Mouse (Mus musculus): ENCODE results near the gene Serf2.

The Serf2 gene

DNA sequence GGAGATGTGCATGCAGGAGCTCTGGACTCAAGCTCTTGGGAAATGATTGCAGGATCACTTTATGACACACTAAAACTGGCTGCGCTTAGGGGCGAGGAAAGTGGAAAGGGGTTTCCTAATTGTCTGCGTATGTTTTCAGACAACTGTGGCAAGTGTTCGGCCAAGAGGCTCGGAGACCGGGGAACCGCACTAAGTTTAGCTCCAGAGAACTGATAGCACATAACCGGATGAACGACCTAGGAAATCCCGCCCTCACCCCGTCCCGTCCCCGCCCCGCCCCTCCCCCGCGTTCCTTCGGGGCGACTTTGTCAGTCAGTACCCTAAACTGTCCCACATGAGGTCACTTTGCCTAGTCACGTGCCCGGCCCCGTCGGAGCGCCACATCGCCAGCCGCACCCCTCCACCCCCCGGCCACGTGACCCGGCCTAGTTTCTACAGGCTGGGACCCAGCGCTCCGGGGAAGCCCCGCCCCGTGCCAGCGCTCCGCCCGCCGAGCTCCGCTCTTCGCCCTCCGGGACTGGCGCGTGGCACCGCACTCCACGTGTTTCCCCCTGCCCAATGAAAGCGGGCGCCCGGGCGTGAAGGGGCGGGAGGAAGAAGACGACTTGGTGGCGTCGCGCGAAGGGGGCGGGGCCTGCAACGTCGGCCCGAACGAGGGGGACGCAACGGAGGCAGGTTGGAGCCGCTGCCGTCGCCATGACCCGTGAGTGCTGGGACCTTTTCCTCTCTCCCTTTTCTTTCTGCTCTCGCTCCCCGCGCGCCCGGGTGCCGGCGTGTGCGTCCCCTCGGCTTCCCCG lies at the start of gene Serf2:
Gene Serf2 (plus strand): TSS at position 457 of the 797 bp plus-strand sequence.
- peak; percentile 99 for DNase-seq (ENCODE audit: low spot score)

DNA sequence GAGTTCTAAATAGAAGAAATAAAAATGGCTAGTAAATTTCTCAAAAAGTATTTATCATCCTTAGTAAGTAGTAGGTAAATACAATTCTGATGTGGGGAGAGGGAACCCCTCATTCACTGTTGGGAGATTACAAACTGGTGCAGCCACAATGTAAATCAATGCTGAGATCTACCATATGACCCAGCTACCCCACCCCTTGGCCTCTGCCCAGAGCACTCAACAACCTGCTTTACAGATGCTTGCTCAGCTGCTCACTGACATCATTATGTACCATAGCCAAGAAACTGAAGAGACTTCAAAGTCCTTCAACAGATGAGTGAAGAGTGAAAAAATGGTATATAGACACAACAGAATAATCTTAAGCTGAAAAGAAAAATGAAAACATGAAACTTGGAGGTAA lies 45.7 kb upstream of the Serf2 start:
- no peak for DNase-seq (ENCODE audit: low spot score)

DNA sequence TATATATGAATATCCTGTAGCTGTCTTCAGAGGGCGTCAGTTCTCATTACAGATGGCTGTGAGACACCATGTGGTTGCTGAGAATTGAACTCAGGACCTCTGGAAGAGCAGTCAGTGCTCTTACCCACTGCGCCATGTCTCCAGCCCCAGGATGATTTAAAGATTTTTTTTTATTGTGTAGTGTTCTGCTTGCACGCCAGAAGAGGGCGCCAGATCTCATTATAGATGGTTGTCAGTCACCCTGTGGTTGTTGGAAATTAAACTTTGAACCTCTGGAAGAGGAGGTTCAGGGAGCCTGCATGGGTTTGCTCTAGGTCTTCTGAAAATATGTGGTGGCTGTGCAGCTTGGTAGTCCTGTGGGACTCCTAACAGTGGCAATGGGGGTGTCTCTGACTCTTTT lies 40.8 kb upstream of the Serf2 start:
- DNase-seq (ENCODE audit: low spot score), result no peak

DNA sequence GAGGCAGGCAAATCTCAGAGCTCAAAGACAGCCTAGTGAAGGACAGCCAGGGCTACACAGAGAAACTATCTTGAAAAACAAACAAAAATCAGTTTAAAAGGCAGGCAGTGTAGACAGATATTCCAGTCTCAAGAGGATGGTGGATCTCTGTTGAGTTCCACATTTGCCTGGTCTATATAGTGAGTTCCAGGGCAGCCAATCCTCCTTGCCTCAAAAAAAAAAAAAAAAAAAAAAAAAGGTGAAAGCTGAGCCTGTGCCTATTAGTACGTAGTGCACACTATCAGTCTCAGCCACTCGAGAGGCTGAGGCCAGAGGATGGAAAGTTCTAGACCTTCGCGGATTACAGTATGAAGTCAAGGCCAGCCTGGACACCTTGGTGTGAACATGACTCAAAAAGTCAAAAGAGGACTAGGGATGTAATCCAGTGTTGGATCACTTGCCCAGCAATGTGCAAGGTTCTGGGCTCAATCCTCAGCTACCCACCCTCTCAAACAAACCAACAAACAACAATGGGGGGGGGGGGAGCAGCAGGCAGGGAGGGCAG lies 36.1 kb upstream of the Serf2 start:
- DNase-seq (ENCODE audit: low spot score), result no peak

DNA sequence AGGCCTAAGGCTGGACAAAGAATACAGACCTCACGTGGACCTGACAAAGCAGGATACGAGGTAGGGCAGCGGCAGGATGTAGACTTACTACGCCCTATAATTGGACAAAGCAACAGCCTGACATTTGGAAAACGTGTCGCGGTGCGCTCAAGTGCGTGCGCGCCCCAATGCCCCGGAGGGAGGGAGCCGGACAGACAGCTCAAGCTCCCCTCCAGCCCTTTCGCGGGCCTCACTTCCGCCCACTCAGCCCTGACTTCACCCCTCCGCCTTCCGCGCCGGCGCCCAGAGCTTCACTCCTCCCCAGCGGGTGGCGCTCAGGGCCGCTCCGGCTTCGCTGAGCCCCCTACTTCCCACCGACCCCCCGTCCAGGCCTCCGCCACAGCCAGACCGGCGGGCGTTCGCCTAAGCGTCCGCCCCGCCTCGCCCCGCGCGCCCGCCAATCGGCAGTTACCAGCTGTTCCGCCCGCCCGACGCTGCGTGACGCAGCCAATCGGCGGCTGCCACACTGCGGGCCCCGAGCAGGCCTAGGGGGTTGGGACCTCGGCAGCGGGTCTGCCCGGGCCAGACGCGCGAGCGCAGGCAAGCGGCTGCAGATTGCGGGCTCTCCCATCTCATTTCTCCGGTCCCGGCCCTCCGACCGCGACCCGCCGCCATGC lies 35.5 kb upstream of the Serf2 start, which contains the start of the genes Pdia3 and Catsper2:
Gene Pdia3 (plus strand): TSS at position 389 of the 656 bp plus-strand sequence.
Gene Catsper2 (minus strand): TSS at position 406 of the 656 bp plus-strand sequence.
- peak; percentile 89 for DNase-seq (ENCODE audit: low spot score)

DNA sequence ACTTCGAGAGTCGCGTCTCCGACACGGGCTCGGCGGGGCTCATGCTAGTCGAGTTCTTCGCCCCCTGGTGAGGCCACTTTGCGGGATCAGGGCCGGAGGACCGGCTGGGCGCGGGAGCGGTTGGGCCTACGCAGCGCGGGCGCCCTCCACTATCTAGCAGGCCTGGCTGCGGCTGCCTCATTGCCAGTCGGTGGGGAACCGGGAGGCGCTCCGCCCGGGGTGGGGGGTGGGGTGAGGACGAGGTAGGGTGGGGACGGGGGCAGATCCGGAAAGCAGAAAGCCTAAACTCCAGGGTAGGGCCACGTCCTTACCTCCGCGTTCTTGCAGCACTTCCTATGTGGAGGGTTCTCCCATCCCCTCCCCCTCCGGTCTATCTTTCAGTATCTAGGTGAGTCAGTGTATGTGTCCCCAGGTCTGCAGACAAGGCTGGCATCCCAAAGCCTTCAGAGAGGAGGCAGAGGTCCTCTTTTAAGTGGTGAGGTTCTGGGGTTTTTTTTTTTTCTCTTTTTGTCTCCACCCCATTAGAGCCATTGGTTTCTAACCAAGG lies 34.8 kb upstream of the Serf2 start:
- peak; percentile 29 for DNase-seq (ENCODE audit: low spot score)

DNA sequence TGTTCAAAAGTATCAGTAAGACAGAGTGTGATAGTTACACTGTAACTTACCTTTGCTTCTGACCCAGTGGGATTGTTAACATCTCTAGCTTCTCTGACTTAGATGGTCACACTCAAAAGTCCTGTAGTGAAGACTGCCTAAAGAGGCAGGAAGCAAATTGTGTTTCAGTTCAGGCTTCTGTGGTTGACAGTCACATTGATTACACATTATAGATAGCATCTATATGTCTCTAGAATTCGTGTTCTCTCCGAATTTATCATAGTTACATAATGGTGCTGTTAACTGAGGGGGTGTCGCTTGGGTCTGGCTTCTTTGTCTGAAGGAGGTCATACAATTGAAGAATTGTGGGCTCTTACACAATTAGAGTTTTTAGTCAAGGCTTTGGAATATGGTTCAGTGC lies 33.9 kb upstream of the Serf2 start:
- DNase-seq (ENCODE audit: low spot score), result no peak

DNA sequence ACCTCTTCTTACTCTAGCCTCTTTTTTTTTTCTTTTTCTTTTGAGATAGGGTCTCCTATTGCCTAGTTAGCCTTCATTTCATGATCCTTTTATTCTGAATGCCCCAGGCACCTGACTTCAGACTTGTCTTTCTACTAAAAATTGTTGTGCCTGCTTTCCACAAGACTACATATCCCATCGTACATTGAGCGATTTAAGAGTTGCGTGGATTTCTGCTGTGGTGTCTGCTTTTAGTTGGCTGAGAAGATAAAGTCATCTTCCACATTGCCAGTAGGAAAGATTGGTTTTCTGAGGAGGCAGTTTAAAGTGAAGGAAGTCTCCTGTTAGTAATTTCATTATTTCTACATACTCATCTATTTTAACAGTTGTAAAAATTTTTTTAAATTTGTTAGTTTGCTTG lies 33.4 kb upstream of the Serf2 start:
- DNase-seq (ENCODE audit: low spot score), result no peak

DNA sequence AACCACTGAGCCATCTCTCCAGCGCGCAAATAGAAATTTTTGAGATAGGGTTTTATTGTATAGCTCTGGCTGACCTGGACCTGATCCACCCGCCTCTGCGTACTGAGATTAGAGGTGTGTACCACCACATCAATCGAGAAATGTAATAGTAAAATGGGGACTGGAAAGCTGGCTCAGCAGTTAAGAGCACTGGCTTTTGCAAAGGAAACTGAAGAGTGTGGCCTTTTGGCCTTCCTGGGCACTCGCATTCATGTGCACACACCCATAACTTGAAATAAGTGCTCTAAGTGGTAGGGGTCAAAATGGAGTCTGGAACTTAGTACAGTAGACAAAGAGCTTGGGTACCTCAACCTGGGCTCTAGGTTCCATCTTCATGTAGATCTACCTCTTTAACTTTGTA lies 32.6 kb upstream of the Serf2 start:
- DNase-seq (ENCODE audit: low spot score), result no peak

DNA sequence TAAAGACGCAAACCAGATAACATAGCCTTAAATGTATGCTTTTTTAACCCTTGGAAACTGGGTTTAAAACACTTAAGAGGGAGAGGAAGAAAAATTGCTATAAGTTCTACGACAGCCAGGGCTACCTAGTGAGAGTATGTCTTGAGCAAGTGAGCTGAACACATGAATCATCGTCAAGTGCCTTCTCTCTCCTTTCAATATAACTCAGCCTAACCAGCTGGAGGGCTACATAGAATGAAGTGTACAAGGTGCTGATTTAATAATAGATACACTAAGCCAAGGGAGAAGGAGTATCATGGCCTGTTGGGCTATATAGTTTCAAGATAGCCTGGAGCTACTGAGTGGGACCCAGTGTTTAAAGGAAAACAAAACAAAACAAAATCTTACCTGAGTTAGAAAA lies 30.5 kb upstream of the Serf2 start:
- no peak for DNase-seq (ENCODE audit: low spot score)

DNA sequence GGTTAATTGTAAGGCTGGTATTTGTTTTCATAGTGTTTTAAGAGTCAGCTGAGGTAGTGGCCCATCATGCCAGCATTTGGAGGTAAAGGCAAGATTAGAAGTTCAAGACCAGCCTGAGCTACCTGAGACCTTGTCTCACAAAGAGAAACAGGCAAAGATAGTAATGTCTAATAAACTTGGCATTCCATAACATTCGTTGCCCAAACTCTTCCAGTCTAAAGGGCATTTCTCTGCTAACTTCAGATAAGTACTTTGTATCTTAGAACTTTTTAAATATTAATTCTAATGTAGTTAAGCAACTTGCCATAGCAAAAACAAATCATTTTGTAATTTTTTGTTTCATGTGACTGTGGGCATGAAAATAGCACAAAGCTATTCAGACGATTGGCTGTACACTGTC lies 25.8 kb upstream of the Serf2 start:
- no peak for DNase-seq (ENCODE audit: low spot score)

DNA sequence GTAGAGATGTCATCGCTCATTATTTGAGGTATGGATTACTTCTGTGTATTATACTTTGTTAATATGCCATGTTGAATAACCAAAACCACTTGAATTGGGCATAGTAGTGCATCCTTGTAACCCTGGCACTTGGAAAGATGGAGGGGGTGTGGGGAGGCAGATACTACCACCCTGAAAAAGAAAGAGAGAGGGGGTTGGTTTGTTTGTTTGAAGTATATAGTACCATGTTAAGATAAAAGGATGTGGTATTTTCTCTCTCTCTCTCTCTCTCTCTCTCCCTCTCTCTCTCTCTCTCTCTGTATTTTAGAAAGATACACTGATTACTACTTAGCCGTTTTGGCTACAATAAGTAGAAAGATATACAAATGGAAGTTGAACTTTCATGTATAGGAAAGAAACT lies 23.1 kb upstream of the Serf2 start:
- DNase-seq (ENCODE audit: low spot score), result no peak

DNA sequence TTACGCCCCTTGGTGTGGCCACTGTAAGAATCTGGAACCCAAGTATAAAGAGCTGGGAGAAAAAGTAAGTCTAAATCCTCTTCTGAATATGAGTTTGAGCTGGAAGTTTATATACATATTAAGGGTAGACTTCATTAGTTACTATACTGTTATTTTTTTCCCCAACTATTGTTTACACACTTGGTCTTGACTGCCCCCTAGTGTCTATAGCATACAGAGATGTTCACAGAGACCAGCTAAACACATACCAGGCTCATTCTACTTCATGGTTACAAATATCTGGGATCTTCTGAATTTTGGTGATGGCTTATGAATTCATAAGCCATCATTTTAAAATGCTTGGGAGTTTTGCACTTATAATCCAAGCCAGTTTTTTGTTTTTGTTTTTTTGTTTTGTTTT lies 14.1 kb upstream of the Serf2 start:
- DNase-seq (ENCODE audit: low spot score), result no peak

DNA sequence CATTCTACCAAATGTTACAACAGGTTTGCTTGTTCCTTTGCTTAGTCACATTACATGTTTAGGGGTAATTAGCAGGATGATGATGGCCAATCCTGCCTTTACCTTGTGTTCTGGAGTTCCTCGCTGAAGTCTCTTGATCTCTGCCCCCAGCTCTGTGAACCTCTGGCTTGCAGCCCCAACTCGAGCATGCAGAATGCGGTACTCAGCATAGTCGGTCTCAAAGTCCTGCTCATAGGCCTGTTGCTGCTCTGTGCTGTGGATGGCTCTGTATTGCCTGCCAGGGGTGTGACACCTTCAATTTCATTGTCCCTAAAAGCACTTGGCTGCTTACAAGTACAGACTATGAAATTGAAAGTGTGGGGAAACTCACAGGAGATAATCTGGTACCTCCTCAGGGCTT lies 9.2 kb upstream of the Serf2 start:
- DNase-seq (ENCODE audit: low spot score), result no peak

DNA sequence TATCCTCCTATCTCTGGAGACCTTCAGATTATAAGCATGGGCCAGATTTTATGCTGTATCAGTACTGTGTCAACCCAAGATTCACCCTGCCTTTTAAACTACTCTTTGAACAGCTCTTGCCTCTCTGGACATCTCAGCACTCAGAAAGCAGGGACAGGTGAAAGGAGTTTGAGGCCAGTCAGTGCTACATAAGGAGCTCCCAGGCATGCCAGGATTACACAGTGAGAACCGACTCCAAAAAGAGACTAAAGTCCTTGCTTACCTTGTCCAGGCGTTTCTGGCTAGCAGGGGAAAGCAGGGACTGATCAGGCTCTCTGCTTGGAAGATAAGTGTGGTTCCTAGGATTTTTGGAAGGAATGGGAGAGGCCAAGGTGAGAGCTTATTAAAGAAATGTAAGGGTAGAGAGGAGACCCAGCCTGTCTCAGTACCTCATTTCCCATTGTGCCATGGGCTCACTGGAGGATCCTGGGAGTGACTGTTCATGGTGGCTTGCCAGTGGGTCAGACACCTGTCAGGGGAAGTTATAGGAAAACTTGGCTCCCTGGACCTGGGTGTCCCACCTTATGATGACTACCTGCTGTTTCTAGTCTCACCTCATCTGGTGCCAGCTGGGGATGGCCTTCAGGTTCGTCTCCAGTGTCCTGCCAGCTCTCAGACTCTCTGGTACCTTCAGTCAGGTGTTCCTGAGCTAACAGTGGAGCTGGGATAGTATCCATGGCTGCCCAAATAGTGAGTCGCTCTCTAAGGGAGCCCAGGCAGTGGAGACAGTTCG lies 8.0 kb upstream of the Serf2 start:
- DNase-seq (ENCODE audit: low spot score), result no peak

DNA sequence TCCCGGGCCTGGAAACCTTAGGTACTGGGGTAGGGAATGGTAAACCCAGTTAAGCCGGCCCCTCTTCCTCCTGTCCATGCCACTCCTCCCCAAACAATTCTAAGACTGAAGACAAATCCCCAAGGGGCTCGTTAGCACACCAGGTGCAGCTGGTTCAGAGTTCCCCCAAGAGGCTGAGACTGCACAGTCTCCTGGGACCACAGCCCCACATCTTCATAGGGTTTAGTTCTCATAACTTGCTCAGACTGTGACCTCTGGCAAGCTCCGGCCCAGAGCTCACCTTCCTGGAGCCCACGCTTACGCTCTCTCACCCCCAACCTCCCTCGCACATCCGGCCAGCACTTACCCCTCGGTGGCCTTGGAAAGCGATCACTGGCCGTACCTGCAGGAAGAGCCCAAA lies 7.2 kb upstream of the Serf2 start:
- no peak for DNase-seq (ENCODE audit: low spot score)

DNA sequence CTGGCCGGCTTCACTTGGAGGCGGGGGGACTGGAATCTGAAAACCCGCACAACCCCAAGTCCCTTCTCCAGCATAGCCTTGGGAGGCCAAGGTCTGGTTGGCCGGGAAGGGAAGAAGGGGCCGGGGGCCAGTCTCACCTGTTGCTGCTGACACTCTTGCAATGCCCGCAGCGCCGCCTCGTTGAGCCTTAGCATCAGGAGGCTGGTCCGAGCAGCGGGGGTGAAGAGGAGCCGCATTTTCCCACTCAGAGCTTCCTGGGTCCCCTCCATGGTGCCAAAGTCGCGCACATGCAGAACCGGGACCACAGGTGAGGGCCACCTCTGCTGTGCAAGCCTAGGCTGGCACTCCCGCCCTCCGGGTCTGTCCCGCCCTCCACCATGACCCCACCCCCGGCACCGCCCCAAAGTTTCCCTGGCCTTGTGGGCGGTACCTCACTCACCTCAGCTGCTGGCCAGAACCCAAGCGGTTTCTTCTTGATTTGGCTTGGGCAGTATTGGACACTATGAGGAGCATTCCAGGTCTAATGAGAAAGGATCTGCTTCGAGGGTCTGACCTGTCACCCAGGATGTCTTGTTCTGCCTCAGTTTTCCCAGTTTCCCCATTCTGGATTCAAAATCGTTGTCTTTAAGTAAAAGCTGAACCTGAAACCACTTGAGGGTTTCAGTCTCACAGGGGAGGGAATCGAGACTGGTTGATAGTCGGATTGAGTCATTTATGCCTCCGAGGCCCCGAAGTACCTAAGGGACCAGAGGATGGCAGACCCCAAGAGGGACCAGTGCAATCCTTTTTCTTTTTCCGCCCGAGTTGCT lies 6.5 kb upstream of the Serf2 start:
- no peak for DNase-seq (ENCODE audit: low spot score)

DNA sequence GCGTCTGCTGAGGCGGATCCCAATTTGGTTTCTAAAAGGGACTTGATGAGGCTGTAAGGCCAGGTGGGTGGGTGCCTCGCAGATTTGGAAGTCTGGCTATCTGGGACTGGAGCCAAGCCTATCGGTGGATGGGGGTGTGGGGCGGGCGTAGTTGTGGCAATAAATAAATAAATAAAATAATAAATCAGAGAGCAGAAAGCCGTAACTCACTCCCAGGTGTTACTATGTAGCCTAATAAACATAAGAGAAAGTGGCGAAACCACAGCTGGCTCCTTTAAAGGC lies 6.0 kb upstream of the Serf2 start:
- DNase-seq (ENCODE audit: low spot score), result no peak

DNA sequence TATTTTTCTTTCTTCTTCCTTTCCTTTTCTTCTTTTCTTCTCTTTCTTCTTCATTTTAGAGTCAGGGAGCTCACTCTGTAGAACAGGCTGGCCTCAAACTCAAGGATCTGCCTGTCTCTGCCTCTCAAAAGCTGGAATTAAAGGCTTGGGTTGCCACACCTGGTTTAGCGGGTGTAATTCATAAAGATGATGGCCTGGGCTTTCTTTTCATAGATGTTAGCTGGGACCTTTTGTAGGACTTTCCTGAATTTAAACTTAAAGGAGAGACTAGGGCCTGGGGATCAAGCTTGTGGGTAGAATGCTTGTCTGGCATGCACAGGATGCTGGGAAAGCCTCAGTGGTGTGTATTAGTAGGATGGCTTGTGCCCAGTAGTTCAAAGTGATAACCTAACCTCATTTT lies 4.8 kb upstream of the Serf2 start, which contains the start of gene Ell3:
Gene Ell3 (minus strand): TSS at position 101 of the 400 bp plus-strand sequence.
- DNase-seq (ENCODE audit: low spot score), result no peak

DNA sequence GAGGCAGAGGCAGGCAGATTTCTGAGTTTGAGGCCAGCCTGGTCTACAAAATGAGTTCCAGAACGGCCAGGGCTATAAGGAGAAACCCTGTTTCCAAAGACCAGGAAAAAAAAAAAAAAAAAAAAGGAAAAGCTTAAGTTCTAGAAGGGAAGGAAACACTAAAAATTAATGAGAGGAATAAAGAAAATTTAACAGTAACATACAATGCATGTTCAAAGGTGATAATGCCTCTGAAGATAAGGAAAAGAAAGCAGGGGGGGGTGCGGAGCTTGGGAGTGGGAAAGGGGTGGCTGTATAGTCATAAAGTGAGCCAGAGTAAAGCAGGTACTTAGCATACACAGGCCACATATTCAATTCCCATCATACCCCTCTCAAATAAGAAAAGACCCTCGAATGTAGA lies 3.9 kb upstream of the Serf2 start:
- DNase-seq (ENCODE audit: low spot score), result no peak

DNA sequence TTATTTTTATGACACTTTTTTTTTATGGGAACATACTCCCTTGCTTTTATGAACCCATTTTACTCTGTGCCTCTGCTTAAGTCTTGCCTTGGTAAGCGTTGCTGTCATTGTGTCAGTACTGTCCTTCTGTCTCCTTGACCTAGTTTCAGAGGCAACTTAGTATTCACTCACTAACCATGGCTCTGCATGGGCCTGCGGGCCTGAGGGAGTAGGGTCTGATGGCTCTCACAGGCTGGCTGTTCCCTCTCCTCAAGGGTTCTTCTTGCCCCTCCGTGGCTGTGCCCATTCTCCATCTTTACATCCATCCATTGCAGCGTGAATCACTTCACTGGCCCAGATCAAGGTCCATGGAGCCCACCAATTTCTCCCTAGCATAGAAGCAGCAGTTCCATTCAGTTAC lies 2.5 kb upstream of the Serf2 start:
- DNase-seq (ENCODE audit: low spot score), result no peak

DNA sequence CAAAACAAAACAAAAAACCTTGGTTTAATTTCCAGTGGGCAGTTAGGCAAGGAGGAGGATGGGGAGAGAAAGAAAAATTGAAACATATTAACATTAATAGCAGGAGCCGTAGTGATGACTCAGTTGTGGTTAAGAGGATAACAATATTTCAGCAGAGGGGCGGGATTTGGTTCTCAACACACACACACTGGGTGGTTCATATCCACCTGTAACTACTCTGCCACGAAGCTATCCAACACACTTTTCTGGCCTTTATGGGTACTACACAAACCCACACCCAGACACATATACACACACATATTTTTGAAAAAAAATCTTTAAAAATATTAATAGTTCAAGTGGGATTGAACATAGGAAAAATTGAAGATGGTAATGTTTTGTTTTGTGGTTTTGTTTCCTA lies 2.0 kb upstream of the Serf2 start:
- no peak for DNase-seq (ENCODE audit: low spot score)
